Mouse (Mus musculus): ENCODE measurements around the gene Borcs5. TPM values are rescaled to one million over a fixed set of nuclear protein-coding genes. Genes with fewer than 3 reads are reported as not detected.

The Borcs5 gene
- polyA plus RNA-seq, 1 experiment from 2014 or later = 15.8 TPM

DNA sequence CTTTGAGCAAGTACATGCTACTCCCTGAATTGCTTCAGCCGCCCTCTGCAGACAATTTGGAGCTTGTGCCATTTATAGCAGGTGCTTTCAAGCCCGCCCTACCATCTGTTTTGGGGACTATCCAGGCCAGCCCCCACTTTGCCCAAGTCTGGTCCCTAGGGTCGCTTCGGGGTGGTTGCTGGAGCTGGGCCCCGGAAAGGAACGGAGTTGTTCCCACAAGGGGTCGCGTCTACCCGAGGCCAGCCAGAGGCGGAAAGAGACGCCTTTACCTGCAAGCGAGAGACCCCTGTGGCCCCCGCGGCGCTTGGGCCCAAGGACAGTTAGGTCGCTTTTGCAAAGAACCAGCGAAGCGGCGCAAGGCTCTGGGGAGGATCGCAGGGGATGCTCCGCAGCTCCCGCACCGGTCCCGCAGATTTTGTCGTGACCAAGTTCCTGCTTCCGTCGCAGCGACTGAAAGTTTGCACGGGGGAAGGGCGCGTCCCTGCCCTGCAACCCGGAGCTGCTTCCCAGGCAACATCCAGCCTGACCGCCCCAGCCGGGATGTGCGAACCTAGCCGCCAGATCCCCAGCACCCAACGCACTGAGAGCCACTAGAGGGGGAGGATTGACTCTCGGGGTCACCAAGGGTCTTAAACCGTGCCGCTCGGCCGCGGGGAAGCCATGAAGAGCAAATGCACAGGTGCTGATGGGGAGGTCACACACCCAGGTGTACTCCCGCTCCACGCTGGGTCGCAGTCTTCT is 7.2 kb upstream of the Borcs5 start, which contains the start of gene Mansc1:
TSS of gene Mansc1 (minus strand) at position 542 of the 741 bp plus-strand sequence.
- 0 out of 2 replicates have a peak, but pooled peaks cover 3% of the 10 kb centered on the region for H3K27me3 ChIP-seq

DNA sequence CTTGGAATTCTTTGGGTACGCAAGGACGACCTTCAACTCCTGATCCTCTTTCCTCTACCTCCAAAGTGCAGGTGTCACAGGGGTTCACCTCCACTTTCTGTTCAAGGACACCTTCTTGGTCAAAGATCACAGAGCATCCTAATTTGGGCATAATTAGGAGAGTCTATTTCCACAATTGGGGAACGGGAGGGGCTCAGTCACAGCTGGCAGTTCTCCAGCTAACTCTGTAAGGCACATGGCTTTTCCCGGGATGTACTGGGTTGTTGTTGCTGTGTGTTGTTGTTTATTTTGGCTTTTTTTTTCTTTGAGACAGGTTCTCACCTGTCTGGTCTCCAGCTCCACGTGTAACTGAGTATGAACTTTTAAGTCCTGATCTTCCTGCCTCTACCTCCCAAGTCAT is 6.6 kb upstream of the Borcs5 start:
- peak overlapping the region; percentile 56 for H3K4me3 ChIP-seq (replicated peaks)
- no peak overlapping the region for H3K27ac ChIP-seq
- H3K9me3 ChIP-seq (replicated peaks) = no peaks in the 10 kb centered on the region
- no peak overlapping the region; the same call in 1 of the 2 replicates for H3K9ac ChIP-seq
- 0 out of 2 replicates have a peak, but pooled peaks cover 3% of the 10 kb centered on the region for H3K27me3 ChIP-seq
- no peaks in the 10 kb centered on the region for H3K36me3 ChIP-seq
- 35% methylated on average over 5 of the region's 5 CpGs for WGBS
- peak overlapping the region; percentile 89 for H3K4me2 ChIP-seq
- ATAC-seq (replicated peaks; ENCODE audit: low FRiP score) = no peak
- H3K4me1 ChIP-seq = peaks cover 11% of the 10 kb centered on the region

More for the DNA sequence above, 7.2 kb upstream of the Borcs5 start, which contains the start of gene Mansc1:
- Histone ChIP-seq H3K9ac (peak within 1 kb of the TSS; percentile 53), H3K27ac (peak within 1 kb of the TSS; percentile 32; the same call in 1 of the 2 replicates), H3K36me3 (no peaks in the 10 kb centered on the region), H3K4me2 (peak within 1 kb of the TSS; percentile 89), H3K4me1 (peaks cover 11% of the 10 kb centered on the region), H3K4me3 (replicated peaks) (peak within 1 kb of the TSS; percentile 56), H3K9me3 (replicated peaks) (no peaks in the 10 kb centered on the region)
- ATAC-seq (replicated peaks; ENCODE audit: low FRiP score) = peak; percentile 69
- WGBS = 1% methylated on average over 46 of the region's 46 CpGs

DNA sequence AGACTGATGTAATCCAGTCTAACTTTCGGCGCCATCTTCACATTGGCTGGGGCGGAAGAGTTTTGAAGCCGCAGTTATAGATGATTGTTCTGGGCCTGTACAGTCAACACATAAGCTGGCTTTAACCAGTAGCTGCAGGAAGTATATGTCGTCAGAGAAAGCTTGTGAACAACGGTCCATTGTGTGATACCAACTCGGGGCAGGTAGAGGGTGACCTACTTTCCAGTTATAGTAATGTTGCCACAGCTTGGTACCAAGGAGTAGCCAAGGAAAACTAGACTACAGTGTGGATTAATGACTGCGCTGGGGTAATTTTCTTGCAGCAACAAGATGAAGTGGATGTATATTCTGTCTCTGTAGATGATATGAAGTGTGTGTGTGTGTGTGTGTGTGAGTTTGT is 5.8 kb upstream of the Borcs5 start:
- Histone ChIP-seq H3K27ac (no peak overlapping the region), H3K36me3 (no peaks in the 10 kb centered on the region), H3K4me2 (no peak overlapping the region), H3K27me3 (0 out of 2 replicates have a peak, but pooled peaks cover 3% of the 10 kb centered on the region), H3K4me1 (peaks cover 11% of the 10 kb centered on the region), H3K9me3 (replicated peaks) (no peaks in the 10 kb centered on the region), H3K4me3 (replicated peaks) (no peak overlapping the region), H3K9ac (no peak overlapping the region)
- WGBS = 81% methylated on average over 8 of the region's 8 CpGs
- ATAC-seq (replicated peaks; ENCODE audit: low FRiP score) = no peak

DNA sequence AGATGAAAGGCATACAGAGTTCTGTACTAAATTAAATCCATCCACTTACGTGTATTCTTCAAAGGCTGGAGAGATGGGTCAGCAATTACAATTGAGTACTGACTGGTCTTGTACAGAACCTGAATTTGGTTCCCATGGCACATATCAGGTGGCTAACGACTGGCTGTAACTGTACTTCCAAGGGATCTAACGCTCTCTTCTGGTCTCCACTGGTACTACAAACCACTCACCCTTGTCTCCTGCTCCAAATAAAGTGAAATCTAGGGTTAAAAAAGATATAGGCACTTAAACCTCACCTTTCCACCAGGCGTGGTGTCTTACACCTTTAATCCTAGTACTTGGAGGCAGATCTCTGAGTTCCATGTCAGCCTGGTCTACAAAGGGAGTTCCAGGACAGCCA is 2.8 kb upstream of the Borcs5 start:
- WGBS = 63% methylated on average over 4 of the region's 4 CpGs
- Histone ChIP-seq H3K9ac (no peak overlapping the region), H3K27ac (no peak overlapping the region), H3K4me2 (no peak overlapping the region), H3K9me3 (replicated peaks) (no peaks in the 10 kb centered on the region), H3K27me3 (0 out of 2 replicates have a peak, but pooled peaks cover 3% of the 10 kb centered on the region), H3K36me3 (no peaks in the 10 kb centered on the region), H3K4me1 (peaks cover 13% of the 10 kb centered on the region), H3K4me3 (replicated peaks) (no peak overlapping the region)
- ATAC-seq (replicated peaks; ENCODE audit: low FRiP score) = no peak

DNA sequence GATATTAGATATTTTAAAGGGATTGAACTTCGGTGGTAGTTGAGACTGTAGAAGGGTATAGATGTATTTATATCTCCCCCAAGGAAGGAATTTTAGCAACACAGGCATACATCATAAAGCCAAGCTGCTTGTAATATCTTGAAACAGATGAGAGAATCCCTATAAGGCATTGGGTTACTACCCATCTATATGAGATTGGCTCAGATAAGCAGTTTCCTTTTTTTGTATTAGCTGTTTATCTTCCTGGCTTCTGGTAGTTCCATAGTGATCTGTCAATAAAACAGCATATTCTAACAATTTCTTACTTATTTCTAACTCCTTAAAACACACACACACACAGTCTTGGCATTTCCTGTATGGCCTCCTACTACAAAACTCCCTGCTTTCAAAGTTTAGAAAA is 590 bp downstream of the Borcs5 start:
- ATAC-seq (replicated peaks; ENCODE audit: low FRiP score) = no peak

DNA sequence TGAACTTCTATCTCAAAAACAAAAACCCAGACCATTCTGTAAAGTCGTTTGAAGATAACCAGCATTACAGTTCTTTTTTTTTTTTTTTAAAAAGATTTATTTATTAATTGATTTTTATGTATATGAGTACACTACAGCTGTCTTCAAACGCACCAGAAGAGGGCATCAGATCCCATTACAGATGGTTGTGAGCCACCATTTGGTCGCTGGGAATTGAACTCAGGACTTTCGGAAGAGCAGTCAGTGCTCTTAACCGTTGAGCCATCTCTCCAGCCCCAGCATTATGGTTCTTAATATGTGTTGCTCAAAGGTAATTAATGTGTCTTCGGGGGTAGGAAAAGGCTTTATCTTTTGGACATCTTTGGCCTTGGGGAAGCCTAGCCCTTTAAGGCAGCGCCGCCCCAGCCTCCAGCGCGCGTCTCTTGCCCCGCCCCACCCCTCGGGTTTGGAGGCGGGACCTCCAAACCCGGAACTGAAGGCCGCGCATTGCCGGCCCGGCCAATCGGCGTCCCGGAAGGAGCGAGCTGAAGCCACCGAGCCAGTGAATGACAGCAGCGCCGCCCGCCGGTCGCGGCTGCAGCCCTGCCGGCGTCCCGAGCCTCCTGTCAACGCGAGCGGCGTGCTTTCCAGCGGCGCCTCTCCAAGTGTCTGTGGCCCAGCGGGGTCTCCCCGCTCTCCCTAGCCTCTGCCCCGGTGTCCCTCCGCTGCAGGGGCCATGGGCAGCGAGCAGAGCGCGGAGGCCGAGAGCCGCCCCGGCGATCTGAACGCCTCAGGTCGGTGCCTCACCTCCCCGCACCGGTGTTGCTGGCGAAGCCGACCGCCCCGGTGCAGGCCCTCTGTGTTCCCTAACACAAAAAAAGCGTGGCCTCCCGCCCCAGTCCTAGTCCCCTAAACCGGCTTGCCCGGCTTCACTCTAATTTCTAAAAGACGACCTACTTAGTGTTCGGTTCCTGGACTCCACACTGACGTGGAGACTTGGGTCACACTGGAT is 1.5 kb downstream of the Borcs5 start:
- H3K27ac ChIP-seq = 0 out of 2 replicates have a peak overlapping the region, but pooled peaks have one; percentile 24
- H3K4me3 ChIP-seq (replicated peaks) = peak overlapping the region; percentile 78
- peak overlapping the region; percentile 74 for H3K9ac ChIP-seq
- ATAC-seq (replicated peaks; ENCODE audit: low FRiP score) = peak; percentile 99
- H3K27me3 ChIP-seq = no peaks in the 10 kb centered on the region
- WGBS = 2% methylated on average over 65 of the region's 65 CpGs
- peak overlapping the region; percentile 77 for H3K4me2 ChIP-seq
- peaks cover 7% of the 10 kb centered on the region for H3K4me1 ChIP-seq
- H3K36me3 ChIP-seq = no peaks in the 10 kb centered on the region; the same call in 1 of the 2 replicates
- H3K9me3 ChIP-seq (replicated peaks) = no peaks in the 10 kb centered on the region

More for the DNA sequence above, 590 bp downstream of the Borcs5 start:
- H3K4me3 ChIP-seq (replicated peaks) = no peak overlapping the region
- H3K27ac ChIP-seq = no peak overlapping the region
- no peaks in the 10 kb centered on the region for H3K36me3 ChIP-seq
- no peak overlapping the region for H3K4me2 ChIP-seq
- no peaks in the 10 kb centered on the region for H3K9me3 ChIP-seq (replicated peaks)
- WGBS = 92% methylated on average over 1 of the region's 1 CpGs
- no peaks in the 10 kb centered on the region for H3K27me3 ChIP-seq
- H3K4me1 ChIP-seq = peaks cover 7% of the 10 kb centered on the region
- no peak overlapping the region for H3K9ac ChIP-seq

DNA sequence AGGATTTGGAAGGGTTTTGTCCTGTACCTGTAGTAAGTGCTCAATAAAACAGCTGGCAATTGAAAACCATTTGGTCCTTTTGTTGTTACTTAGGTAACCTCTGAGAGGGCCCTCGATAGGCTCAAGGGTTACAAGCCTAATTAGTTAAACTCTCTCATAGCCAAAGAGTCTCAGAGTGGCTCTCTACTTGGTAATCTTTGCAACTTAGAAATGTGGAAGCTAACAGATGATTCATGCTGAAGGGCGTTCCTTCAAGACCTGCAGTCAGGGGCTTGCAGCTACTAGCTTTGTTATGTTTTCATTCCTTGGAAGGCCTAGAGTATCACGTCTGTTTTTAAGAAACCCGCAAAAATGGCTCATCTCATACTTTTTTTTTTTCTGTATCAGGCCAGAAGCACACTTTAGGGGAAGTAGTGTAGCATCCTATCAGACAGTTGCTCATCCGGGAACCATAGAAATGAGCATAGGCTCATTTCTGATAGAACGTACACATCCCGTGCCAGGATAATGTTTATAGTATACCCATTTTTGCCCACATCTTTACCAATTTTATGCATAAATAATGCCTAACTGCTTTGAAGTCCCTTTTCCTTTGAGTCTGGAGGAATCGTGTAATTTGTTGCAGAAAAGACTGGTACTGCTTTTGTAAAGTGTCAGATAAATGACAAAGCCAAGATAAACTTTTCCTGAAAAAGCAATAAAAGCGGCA is 2.6 kb downstream of the Borcs5 start:
- H3K27ac ChIP-seq = no peak overlapping the region

DNA sequence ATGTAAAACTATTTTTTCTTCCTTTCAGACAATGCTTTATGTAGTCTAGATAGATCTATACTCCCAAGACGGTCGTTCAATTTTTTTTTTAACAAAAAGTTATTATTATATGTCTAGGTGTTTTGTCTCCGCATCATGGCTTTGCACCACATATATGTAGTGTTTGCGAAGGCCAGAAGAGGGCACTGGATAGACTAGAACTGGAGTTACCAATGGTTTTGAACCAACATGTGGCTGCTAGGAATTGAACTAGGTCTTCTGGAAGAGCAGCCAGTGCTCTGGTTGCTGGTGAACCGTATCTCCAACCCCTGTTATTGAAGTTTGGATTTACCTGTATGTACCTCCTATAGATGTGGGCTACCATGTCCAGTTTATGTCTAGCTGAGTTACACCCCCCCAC is 4.0 kb downstream of the Borcs5 start:
- no peaks in the 10 kb centered on the region; the same call in 1 of the 2 replicates for H3K36me3 ChIP-seq
- no peak for ATAC-seq (replicated peaks; ENCODE audit: low FRiP score)
- 97% methylated on average over 5 of the region's 5 CpGs for WGBS
- H3K27me3 ChIP-seq = no peaks in the 10 kb centered on the region
- no peaks in the 10 kb centered on the region for H3K9me3 ChIP-seq (replicated peaks)
- H3K4me2 ChIP-seq = no peak overlapping the region
- no peak overlapping the region for H3K9ac ChIP-seq
- no peak overlapping the region for H3K27ac ChIP-seq
- peaks cover 11% of the 10 kb centered on the region for H3K4me1 ChIP-seq
- no peak overlapping the region for H3K4me3 ChIP-seq (replicated peaks)

More for the DNA sequence above, 2.6 kb downstream of the Borcs5 start:
- no peak for ATAC-seq (replicated peaks; ENCODE audit: low FRiP score)
- Histone ChIP-seq H3K4me3 (replicated peaks) (peak overlapping the region; percentile 78), H3K36me3 (no peaks in the 10 kb centered on the region; the same call in 1 of the 2 replicates), H3K4me2 (peak overlapping the region; percentile 77), H3K27me3 (no peaks in the 10 kb centered on the region), H3K9me3 (replicated peaks) (no peaks in the 10 kb centered on the region), H3K4me1 (peaks cover 7% of the 10 kb centered on the region), H3K9ac (no peak overlapping the region)
- 74% methylated on average over 9 of the region's 9 CpGs for WGBS

DNA sequence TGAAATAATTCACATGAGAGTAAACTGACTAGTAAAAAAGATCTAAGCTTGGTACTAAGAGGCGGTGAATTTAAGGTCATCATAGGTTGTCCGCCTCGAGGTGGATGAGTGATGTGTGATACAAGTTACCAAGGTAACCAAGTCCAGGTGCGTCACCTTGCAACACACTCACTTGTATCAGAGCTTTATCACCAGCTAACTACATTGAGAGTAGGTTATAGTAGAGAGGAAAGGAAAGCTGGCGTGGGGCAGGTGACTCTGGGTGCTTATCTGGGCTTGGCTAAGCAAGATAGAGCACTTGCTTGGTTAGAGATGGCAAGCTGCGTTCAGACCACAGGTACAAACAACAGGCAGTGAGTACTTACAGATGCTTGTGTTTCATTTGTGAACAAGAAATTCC is 7.5 kb downstream of the Borcs5 start:
- Histone ChIP-seq H3K4me2 (no peak overlapping the region), H3K4me1 (peaks cover 5% of the 10 kb centered on the region), H3K36me3 (no peaks in the 10 kb centered on the region; the same call in 1 of the 2 replicates), H3K9ac (no peak overlapping the region), H3K9me3 (replicated peaks) (no peaks in the 10 kb centered on the region), H3K27ac (no peak overlapping the region), H3K27me3 (no peaks in the 10 kb centered on the region), H3K4me3 (replicated peaks) (no peak overlapping the region)
- no peak for ATAC-seq (replicated peaks; ENCODE audit: low FRiP score)
- WGBS = 88% methylated on average over 6 of the region's 6 CpGs

DNA sequence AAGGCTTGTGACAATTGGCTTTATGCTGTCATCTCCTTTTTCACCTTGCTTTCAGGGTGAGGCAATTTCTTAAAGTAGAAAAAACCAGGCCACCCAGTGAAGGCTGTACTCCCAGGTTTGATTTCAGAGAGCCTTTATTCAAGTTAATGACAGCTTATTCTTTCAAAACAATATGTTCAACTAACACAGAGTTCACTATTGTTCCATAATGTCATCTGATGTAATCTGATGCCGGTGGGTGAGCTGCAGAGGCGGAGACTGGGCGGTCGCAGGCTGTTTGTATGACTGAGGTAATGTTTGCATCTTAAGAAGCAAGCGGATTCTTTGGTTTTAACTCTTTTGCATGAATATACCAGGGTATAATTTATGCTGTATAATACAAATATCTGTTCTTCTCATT is 8.3 kb downstream of the Borcs5 start:
- Histone ChIP-seq H3K4me2 (no peak overlapping the region), H3K9me3 (replicated peaks) (no peaks in the 10 kb centered on the region), H3K27me3 (no peaks in the 10 kb centered on the region), H3K4me3 (replicated peaks) (no peak overlapping the region), H3K27ac (no peak overlapping the region), H3K9ac (no peak overlapping the region), H3K4me1 (0 out of 2 replicates have a peak, but pooled peaks cover 4% of the 10 kb centered on the region), H3K36me3 (no peaks in the 10 kb centered on the region; the same call in 1 of the 2 replicates)
- ATAC-seq (replicated peaks; ENCODE audit: low FRiP score) = no peak
- 31% methylated on average over 5 of the region's 5 CpGs for WGBS

DNA sequence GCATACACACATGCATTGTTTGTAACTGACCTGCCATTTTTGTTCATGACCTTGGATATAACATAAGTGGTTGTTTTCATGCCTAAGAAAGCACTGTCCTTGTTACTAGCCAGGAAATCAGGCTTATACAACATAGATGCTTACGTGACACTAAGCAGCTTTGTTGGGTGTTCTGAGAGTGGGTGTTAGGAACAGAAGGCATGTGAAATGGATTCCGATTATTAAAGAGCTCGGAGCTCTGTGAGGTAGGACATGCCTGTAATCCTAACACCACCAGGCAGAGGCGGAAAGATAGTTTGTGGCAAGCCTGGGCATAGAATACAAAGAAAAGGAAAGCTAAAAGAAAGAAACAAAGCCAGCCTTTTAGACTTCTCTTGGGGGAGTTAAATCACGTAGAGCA is 9.0 kb downstream of the Borcs5 start:
- WGBS = 85% methylated on average over 5 of the region's 5 CpGs
- Histone ChIP-seq H3K9ac (no peak overlapping the region), H3K36me3 (no peaks in the 10 kb centered on the region; the same call in 1 of the 2 replicates), H3K27ac (no peak overlapping the region), H3K4me1 (0 out of 2 replicates have a peak, but pooled peaks cover 4% of the 10 kb centered on the region), H3K4me3 (replicated peaks) (no peak overlapping the region), H3K27me3 (no peaks in the 10 kb centered on the region), H3K9me3 (replicated peaks) (no peaks in the 10 kb centered on the region), H3K4me2 (no peak overlapping the region)
- ATAC-seq (replicated peaks; ENCODE audit: low FRiP score) = no peak
